Mouse (Mus musculus): Measurements from ENCODE around the gene Lrrc36. TPM values are rescaled to one million over a fixed set of nuclear protein-coding genes. Genes with fewer than 3 reads are reported as not detected.

Gene Lrrc36
- polyA plus RNA-seq, 1 experiment from 2014 or later: 0.31 TPM

GRCm38 (mm10) chr8:105448596-105448995 is 35.2 kb downstream of the Lrrc36 start:
- Histone ChIP-seq H3K36me3 (no peaks in the 10 kb centered on the region), H3K27me3 (no peaks in the 10 kb centered on the region), H3K27ac (no peak overlapping the region), H3K4me2 (replicated peaks) (no peak overlapping the region), H3K4me1 (peaks cover 9% of the 10 kb centered on the region; the same call in 1 of the 2 replicates), H3K4me3 (no peak overlapping the region), H3K9ac (no peak overlapping the region), H3K9me3 (no peaks in the 10 kb centered on the region)
- no peak for ATAC-seq (ENCODE audit: insufficient number of reproducible peaks, insufficient read depth, low FRiP score, low TSS enrichment)
- WGBS: 83% methylated on average over 5 of the region's 5 CpGs

GRCm38 (mm10) chr8:105450977-105451376 is 37.6 kb downstream of the Lrrc36 start:
- no peak overlapping the region for H3K9ac ChIP-seq
- no peaks in the 10 kb centered on the region for H3K27me3 ChIP-seq
- no peak overlapping the region for H3K27ac ChIP-seq
- no peak overlapping the region for H3K4me2 ChIP-seq (replicated peaks)
- no peaks in the 10 kb centered on the region for H3K36me3 ChIP-seq
- no peak for ATAC-seq (ENCODE audit: insufficient number of reproducible peaks, insufficient read depth, low FRiP score, low TSS enrichment)
- H3K4me1 ChIP-seq: peaks cover 3% of the 10 kb centered on the region; the same call in 1 of the 2 replicates
- no peaks in the 10 kb centered on the region for H3K9me3 ChIP-seq
- 50% methylated on average over 1 of the region's 1 CpGs for WGBS
- no peak overlapping the region for H3K4me3 ChIP-seq

GRCm38 (mm10) chr8:105451903-105452603 is 38.7 kb downstream of the Lrrc36 start:
- H3K4me2 ChIP-seq (replicated peaks): no peak overlapping the region
- no peaks in the 10 kb centered on the region for H3K36me3 ChIP-seq
- no peaks in the 10 kb centered on the region for H3K9me3 ChIP-seq
- 67% methylated on average over 15 of the region's 15 CpGs for WGBS
- H3K27ac ChIP-seq: no peak overlapping the region
- no peak for ATAC-seq (ENCODE audit: insufficient number of reproducible peaks, insufficient read depth, low FRiP score, low TSS enrichment)
- H3K9ac ChIP-seq: no peak overlapping the region
- H3K27me3 ChIP-seq: no peaks in the 10 kb centered on the region
- H3K4me1 ChIP-seq: no peaks in the 10 kb centered on the region
- no peak overlapping the region for H3K4me3 ChIP-seq

- Histone ChIP-seq H3K4me2 (replicated peaks) (no peak overlapping the region), H3K9me3 (no peaks in the 10 kb centered on the region), H3K27ac (no peak overlapping the region), H3K36me3 (no peaks in the 10 kb centered on the region), H3K9ac (no peak overlapping the region), H3K27me3 (no peaks in the 10 kb centered on the region), H3K4me1 (no peaks in the 10 kb centered on the region), H3K4me3 (no peak overlapping the region)
- ATAC-seq (ENCODE audit: insufficient number of reproducible peaks, insufficient read depth, low FRiP score, low TSS enrichment): no peak
- 72% methylated on average over 5 of the region's 5 CpGs for WGBS
Observed at GRCm38 (mm10) chr8:105453296-105453695, 39.9 kb downstream of the Lrrc36 start.

- H3K9me3 ChIP-seq: no peaks in the 10 kb centered on the region
- no peaks in the 10 kb centered on the region for H3K27me3 ChIP-seq
- ATAC-seq (ENCODE audit: insufficient number of reproducible peaks, insufficient read depth, low FRiP score, low TSS enrichment): no peak
- no peak overlapping the region for H3K9ac ChIP-seq
- no peaks in the 10 kb centered on the region for H3K36me3 ChIP-seq
- H3K4me1 ChIP-seq: no peaks in the 10 kb centered on the region
- WGBS: 72% methylated on average over 5 of the region's 5 CpGs
- H3K4me2 ChIP-seq (replicated peaks): no peak overlapping the region
- no peak overlapping the region for H3K4me3 ChIP-seq
- H3K27ac ChIP-seq: no peak overlapping the region
Observed at GRCm38 (mm10) chr8:105454088-105454487, 40.7 kb downstream of the Lrrc36 start.

GRCm38 (mm10) chr8:105455218-105455617 is 41.8 kb downstream of the Lrrc36 start:
- Histone ChIP-seq H3K4me1 (no peaks in the 10 kb centered on the region), H3K9me3 (no peaks in the 10 kb centered on the region), H3K27ac (no peak overlapping the region), H3K36me3 (no peaks in the 10 kb centered on the region), H3K4me3 (no peak overlapping the region), H3K9ac (no peak overlapping the region), H3K4me2 (replicated peaks) (no peak overlapping the region), H3K27me3 (no peaks in the 10 kb centered on the region)
- 65% methylated on average over 10 of the region's 10 CpGs for WGBS
- ATAC-seq (ENCODE audit: insufficient number of reproducible peaks, insufficient read depth, low FRiP score, low TSS enrichment): no peak

GRCm38 (mm10) chr8:105461085-105461803 is 47.9 kb downstream of the Lrrc36 start:
- no peak for ATAC-seq (ENCODE audit: insufficient number of reproducible peaks, insufficient read depth, low FRiP score, low TSS enrichment)
- Histone ChIP-seq H3K9ac (no peak overlapping the region), H3K27ac (no peak overlapping the region), H3K4me1 (no peaks in the 10 kb centered on the region), H3K36me3 (no peaks in the 10 kb centered on the region), H3K4me2 (replicated peaks) (no peak overlapping the region), H3K27me3 (no peaks in the 10 kb centered on the region), H3K4me3 (no peak overlapping the region), H3K9me3 (no peaks in the 10 kb centered on the region)
- 61% methylated on average over 13 of the region's 13 CpGs for WGBS

- H3K4me1 ChIP-seq: peaks cover 3% of the 10 kb centered on the region; the same call in 1 of the 2 replicates
- H3K36me3 ChIP-seq: no peaks in the 10 kb centered on the region
- no peak overlapping the region for H3K4me3 ChIP-seq
- ATAC-seq (ENCODE audit: insufficient number of reproducible peaks, insufficient read depth, low FRiP score, low TSS enrichment): no peak
- H3K27me3 ChIP-seq: no peaks in the 10 kb centered on the region
- H3K9me3 ChIP-seq: no peaks in the 10 kb centered on the region
- WGBS: 72% methylated on average over 7 of the region's 7 CpGs
- no peak overlapping the region for H3K27ac ChIP-seq
- no peak overlapping the region for H3K4me2 ChIP-seq (replicated peaks)
- no peak overlapping the region for H3K9ac ChIP-seq
Observed at GRCm38 (mm10) chr8:105464595-105464994, 51.2 kb downstream of the Lrrc36 start.

GRCm38 (mm10) chr8:105466246-105466645 is 52.9 kb downstream of the Lrrc36 start:
- H3K9me3 ChIP-seq: no peaks in the 10 kb centered on the region
- no peak for ATAC-seq (ENCODE audit: insufficient number of reproducible peaks, insufficient read depth, low FRiP score, low TSS enrichment)
- H3K27ac ChIP-seq: no peak overlapping the region
- no peak overlapping the region for H3K9ac ChIP-seq
- no peaks in the 10 kb centered on the region for H3K36me3 ChIP-seq
- no peak overlapping the region for H3K4me2 ChIP-seq (replicated peaks)
- peaks cover 13% of the 10 kb centered on the region; the same call in 1 of the 2 replicates for H3K4me1 ChIP-seq
- WGBS: 87% methylated on average over 6 of the region's 6 CpGs
- peaks cover 4% of the 10 kb centered on the region for H3K27me3 ChIP-seq
- no peak overlapping the region for H3K4me3 ChIP-seq

GRCm38 (mm10) chr8:105466700-105467291 is 53.4 kb downstream of the Lrrc36 start:
- Histone ChIP-seq H3K4me1 (peaks cover 19% of the 10 kb centered on the region), H3K27me3 (peaks cover 5% of the 10 kb centered on the region), H3K27ac (no peak overlapping the region), H3K36me3 (no peaks in the 10 kb centered on the region), H3K4me2 (replicated peaks) (no peak overlapping the region), H3K9me3 (no peaks in the 10 kb centered on the region), H3K4me3 (no peak overlapping the region), H3K9ac (no peak overlapping the region)
- 85% methylated on average over 7 of the region's 7 CpGs for WGBS
- ATAC-seq (ENCODE audit: insufficient number of reproducible peaks, insufficient read depth, low FRiP score, low TSS enrichment): no peak

- Histone ChIP-seq H3K36me3 (no peaks in the 10 kb centered on the region), H3K9me3 (no peaks in the 10 kb centered on the region), H3K9ac (no peak overlapping the region)
Observed at GRCm38 (mm10) chr8:105467396-105467985, 54.1 kb downstream of the Lrrc36 start.

More at GRCm38 (mm10) chr8:105467396-105467985, 54.1 kb downstream of the Lrrc36 start:
- no peak overlapping the region for H3K27ac ChIP-seq
- no peak for ATAC-seq (ENCODE audit: insufficient number of reproducible peaks, insufficient read depth, low FRiP score, low TSS enrichment)
- no peak overlapping the region for H3K4me3 ChIP-seq
- H3K4me1 ChIP-seq: peaks cover 19% of the 10 kb centered on the region
- H3K4me2 ChIP-seq (replicated peaks): no peak overlapping the region
- 88% methylated on average over 10 of the region's 10 CpGs for WGBS
- peaks cover 12% of the 10 kb centered on the region for H3K27me3 ChIP-seq

All from embryonic facial prominence, embryonic 12.5 days (tissue).